Mouse (Mus musculus): ENCODE measurements around the gene Itga6.
"Not testable (repeated sequence)": the region's sequence is repeated elsewhere in the genome, so short reads cannot be mapped to it uniquely, and the experiment has no call there.

The Itga6 gene

GRCm38 (mm10) chr2:71905154-71905553 is 159.7 kb downstream of the Itga6 start:
- DNase-seq: no peak

GRCm38 (mm10) chr2:71906356-71906755 is 160.9 kb downstream of the Itga6 start:
- DNase-seq: not testable (repeated sequence)

Measured in cerebellum, postnatal 25 days (tissue).